Mouse (Mus musculus): ENCODE results near the gene Mtx2.

Mtx2 gene

DNA sequence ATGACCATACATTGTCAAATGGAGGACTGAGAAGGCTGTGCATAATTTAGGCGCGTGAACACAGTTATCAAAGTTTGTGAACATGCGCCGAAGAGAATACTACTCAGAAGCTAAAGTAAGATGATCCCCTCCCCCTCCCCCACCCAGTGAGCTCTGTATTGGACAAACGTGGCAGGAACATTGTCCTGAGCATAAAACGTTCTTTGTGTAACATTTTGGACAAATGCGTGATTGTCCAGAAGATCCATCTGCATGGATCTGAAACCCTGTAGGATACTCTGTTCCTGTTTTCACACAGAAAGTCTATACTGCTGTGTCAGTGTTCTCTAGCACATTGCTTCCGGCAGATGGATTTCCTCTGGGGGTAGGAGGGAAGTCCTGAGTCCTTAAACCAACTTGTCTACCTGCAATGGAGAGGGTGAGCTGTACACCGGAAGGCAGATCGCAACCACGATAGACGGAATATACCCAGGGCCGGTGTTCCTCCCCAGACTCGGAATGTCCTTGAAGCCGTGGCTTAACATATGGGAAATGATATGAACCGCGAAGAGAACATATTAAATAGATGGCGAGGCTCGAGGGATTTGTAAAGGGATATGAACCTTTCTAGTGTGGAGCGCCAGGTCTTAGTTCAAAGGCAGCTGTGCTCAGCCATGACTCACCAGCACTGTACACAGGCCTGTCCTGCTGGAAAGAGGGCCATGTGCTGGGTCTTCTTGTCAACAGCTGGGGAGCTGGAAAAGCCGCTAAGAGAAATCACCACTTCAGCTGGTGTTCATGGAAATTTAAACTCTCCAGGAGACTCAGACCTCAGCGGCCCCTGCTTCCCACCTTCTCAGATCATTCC lies 100.6 kb downstream of the Mtx2 start:
- peak; percentile 19 for DNase-seq

All from layer of hippocampus, adult 9-11 months (tissue).